Mouse (Mus musculus): Measurements from ENCODE around the gene Defb22. TPM values are rescaled to one million over a fixed set of nuclear protein-coding genes. Genes with fewer than 3 reads are reported as not detected.
A peak's percentile ranks its signal among the peaks of the same experiment; 100 is the strongest.

The Defb22 gene
- not detected in 2 replicates for polyA plus RNA-seq (2014; fragmentation: Nextera tagmentation; extraction: Ambion mirVana)

DNA sequence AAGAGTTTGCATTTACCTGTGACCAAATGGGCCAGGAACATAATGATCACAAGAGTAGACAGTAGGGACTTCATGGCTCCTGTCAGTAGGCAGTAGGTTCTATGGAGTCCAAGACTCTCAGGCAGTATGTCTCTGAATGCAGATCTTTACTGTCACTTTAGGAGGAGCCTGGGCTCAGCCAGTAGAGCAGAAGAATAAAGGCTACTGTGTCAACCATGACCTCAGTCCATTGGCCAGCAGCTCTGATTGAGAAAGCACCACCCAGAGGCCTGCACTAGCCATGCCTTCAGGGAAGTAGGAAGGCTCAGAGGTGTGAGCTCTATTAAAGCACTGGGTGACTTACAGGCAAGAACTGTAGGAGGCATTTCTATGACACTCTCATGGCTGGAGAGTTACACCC is at the start of gene Defb22:
Gene Defb22, minus strand, starts transcription at position 101 of the 400 bp plus-strand sequence.
- no peak within 1 kb of the TSS for H3K27ac ChIP-seq (replicated peaks; ENCODE audit: low read depth, low read length)
- no peak within 1 kb of the TSS for H3K9ac ChIP-seq (ENCODE audit: low read depth, low read length)
- no peak within 1 kb of the TSS for H3K4me2 ChIP-seq (ENCODE audit: low read depth, low read length)
- ATAC-seq (ENCODE audit: low read depth) (no peak), DNase-seq (ENCODE audit: low spot score) (no peak)
- H3K27me3 ChIP-seq (replicated peaks; ENCODE audit: control insufficient read depth, insufficient read depth, low read length) = no peaks in the 10 kb centered on the region
- no peaks in the 10 kb centered on the region for H3K9me3 ChIP-seq (ENCODE audit: control insufficient read depth, low read length)
- no peak within 1 kb of the TSS for H3K4me3 ChIP-seq (ENCODE audit: low read depth, low read length)
- no peaks in the 10 kb centered on the region for H3K36me3 ChIP-seq (ENCODE audit: control insufficient read depth, insufficient read depth, low read length)
- H3K4me1 ChIP-seq (ENCODE audit: control insufficient read depth, insufficient read depth, low read length) = no peaks in the 10 kb centered on the region

DNA sequence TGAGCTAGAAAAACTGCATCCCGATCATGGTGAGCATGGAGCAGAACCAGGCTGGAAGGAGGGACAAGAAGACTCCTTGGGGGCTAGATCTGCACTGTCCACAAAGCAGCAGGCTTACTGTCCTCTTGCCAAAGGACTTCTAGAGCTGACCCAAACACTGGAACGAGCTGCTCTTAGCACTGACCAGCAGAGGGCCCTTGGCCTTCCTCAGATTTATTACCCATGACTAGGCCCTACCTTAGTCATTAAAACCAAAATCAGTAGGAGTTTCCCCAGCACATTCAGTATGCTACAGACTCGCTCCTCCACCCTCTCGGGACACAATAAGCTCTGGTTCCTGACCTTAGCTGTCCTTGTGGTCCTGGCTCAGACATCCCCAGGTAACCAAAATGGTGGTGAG is 28.0 kb upstream of the Defb22 start, which contains the start of gene Defb28:
Gene Defb28, plus strand, starts transcription at position 275 of the 400 bp plus-strand sequence.
- Histone ChIP-seq H3K36me3 (ENCODE audit: control insufficient read depth, insufficient read depth, low read length) (no peaks in the 10 kb centered on the region), H3K27me3 (replicated peaks; ENCODE audit: control insufficient read depth, insufficient read depth, low read length) (no peaks in the 10 kb centered on the region), H3K9ac (ENCODE audit: low read depth, low read length) (no peak within 1 kb of the TSS), H3K27ac (replicated peaks; ENCODE audit: low read depth, low read length) (no peak within 1 kb of the TSS), H3K4me1 (ENCODE audit: control insufficient read depth, insufficient read depth, low read length) (no peaks in the 10 kb centered on the region), H3K4me3 (ENCODE audit: low read depth, low read length) (no peak within 1 kb of the TSS), H3K4me2 (ENCODE audit: low read depth, low read length) (no peak within 1 kb of the TSS), H3K9me3 (ENCODE audit: control insufficient read depth, low read length) (no peaks in the 10 kb centered on the region)
- no peak for DNase-seq (ENCODE audit: low spot score)
- ATAC-seq (ENCODE audit: low read depth) = no peak
- WGBS = 76% methylated on average over 4 of the region's 4 CpGs

DNA sequence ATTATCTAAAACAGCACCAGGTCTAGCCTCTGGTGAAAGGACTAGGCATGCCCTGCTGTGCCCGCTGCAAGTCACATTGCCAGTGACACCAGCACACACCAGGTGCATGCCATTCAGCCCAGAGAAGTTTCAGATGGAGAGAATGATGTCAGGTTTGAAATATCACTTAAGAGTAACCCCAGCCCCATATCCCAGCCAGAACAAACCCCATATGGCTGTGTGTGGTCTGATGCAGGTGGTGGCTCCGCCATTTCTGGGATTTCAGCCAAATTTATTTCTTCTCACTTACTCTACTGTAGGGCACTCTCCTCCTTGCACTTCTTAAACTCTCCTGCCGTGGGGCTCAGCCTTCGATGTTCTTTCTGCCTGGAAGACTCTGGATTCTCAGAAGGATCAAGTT is 26.1 kb upstream of the Defb22 start:
- Histone ChIP-seq H3K27ac (replicated peaks; ENCODE audit: low read depth, low read length) (no peak overlapping the region), H3K4me2 (ENCODE audit: low read depth, low read length) (no peak overlapping the region), H3K4me1 (ENCODE audit: control insufficient read depth, insufficient read depth, low read length) (no peaks in the 10 kb centered on the region), H3K9ac (ENCODE audit: low read depth, low read length) (no peak overlapping the region), H3K27me3 (replicated peaks; ENCODE audit: control insufficient read depth, insufficient read depth, low read length) (no peaks in the 10 kb centered on the region), H3K36me3 (ENCODE audit: control insufficient read depth, insufficient read depth, low read length) (no peaks in the 10 kb centered on the region), H3K4me3 (ENCODE audit: low read depth, low read length) (no peak overlapping the region), H3K9me3 (ENCODE audit: control insufficient read depth, low read length) (no peaks in the 10 kb centered on the region)
- DNase-seq (ENCODE audit: low spot score) = peak; percentile 12
- WGBS = 57% methylated on average over 4 of the region's 4 CpGs
- ATAC-seq (ENCODE audit: low read depth) = no peak

DNA sequence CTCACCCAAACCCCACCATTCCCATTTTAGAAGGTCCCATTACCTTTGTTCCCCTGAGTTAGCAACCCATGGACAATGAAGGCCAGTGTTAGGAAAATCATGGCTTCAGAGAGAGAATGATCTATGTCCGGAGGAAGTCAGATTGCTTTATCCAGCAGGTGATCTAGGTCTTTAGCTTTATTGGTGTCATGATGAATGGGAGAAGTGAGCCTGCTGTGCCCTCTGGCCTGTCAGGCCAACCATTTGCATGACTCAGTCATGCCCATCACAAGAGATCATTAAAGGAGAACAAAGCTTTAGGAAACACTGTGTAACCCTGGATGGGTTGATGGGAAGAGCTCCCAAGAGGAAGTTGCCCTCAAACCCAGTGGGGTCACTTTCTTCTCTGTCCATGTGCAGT is 21.7 kb upstream of the Defb22 start, which contains the start of gene Defb26:
Gene Defb26, minus strand, starts transcription at position 101 of the 400 bp plus-strand sequence.
- ATAC-seq (ENCODE audit: low read depth) (no peak), DNase-seq (ENCODE audit: low spot score) (no peak)
- 91% methylated on average over 1 of the region's 1 CpGs for WGBS
- H3K9ac ChIP-seq (ENCODE audit: low read depth, low read length) = no peak within 1 kb of the TSS
- H3K27ac ChIP-seq (replicated peaks; ENCODE audit: low read depth, low read length) = no peak within 1 kb of the TSS
- no peaks in the 10 kb centered on the region for H3K9me3 ChIP-seq (ENCODE audit: control insufficient read depth, low read length)
- no peaks in the 10 kb centered on the region for H3K36me3 ChIP-seq (ENCODE audit: control insufficient read depth, insufficient read depth, low read length)
- no peak within 1 kb of the TSS for H3K4me2 ChIP-seq (ENCODE audit: low read depth, low read length)
- no peaks in the 10 kb centered on the region for H3K27me3 ChIP-seq (replicated peaks; ENCODE audit: control insufficient read depth, insufficient read depth, low read length)
- H3K4me3 ChIP-seq (ENCODE audit: low read depth, low read length) = no peak within 1 kb of the TSS
- no peaks in the 10 kb centered on the region for H3K4me1 ChIP-seq (ENCODE audit: control insufficient read depth, insufficient read depth, low read length)

DNA sequence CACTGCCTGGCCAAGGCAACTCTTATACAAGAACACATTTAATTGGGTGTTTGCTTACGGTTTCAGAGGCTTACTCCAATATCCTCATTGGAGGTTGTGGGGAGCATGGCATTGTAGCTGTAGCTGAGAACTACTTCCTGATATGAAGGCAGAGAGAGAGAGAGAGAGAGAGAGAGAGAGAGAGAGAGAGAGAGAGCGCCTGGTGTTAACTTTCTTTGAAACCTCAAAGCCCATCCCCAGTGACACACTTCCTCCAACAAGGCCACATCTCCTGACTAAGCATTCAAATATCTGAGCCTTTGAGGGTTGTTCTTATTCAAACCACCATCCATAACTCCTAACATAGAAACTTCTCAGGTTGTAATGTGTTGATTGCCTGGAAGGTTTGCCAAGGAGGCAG is 14.0 kb upstream of the Defb22 start:
- no peaks in the 10 kb centered on the region for H3K9me3 ChIP-seq (ENCODE audit: control insufficient read depth, low read length)
- H3K4me1 ChIP-seq (ENCODE audit: control insufficient read depth, insufficient read depth, low read length) = no peaks in the 10 kb centered on the region
- no peaks in the 10 kb centered on the region for H3K36me3 ChIP-seq (ENCODE audit: control insufficient read depth, insufficient read depth, low read length)
- WGBS = 90% methylated on average over 2 of the region's 2 CpGs
- no peaks in the 10 kb centered on the region for H3K27me3 ChIP-seq (replicated peaks; ENCODE audit: control insufficient read depth, insufficient read depth, low read length)
- H3K4me2 ChIP-seq (ENCODE audit: low read depth, low read length) = no peak overlapping the region
- no peak for DNase-seq (ENCODE audit: low spot score)
- H3K27ac ChIP-seq (replicated peaks; ENCODE audit: low read depth, low read length) = no peak overlapping the region
- no peak for ATAC-seq (ENCODE audit: low read depth)
- H3K4me3 ChIP-seq (ENCODE audit: low read depth, low read length) = no peak overlapping the region
- no peak overlapping the region for H3K9ac ChIP-seq (ENCODE audit: low read depth, low read length)

DNA sequence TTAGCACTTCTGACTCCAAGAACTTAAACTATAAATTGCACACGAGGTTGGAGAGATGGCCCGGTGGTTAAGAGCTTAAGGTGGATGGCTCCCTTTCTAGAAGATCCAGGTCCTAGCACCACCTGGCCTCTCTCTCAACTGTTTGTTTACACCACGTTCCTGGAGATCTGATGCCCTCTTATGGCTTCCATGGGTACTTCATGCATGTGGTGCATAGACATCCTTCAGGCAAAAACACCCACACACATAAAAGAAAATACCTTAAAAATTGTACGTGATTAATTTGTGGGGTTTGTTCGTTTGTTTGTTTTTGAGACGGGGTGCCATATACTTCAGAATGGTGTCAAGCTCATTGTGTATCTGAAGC is 10.9 kb upstream of the Defb22 start:
- no peak for ATAC-seq (ENCODE audit: low read depth)
- no peaks in the 10 kb centered on the region for H3K4me1 ChIP-seq (ENCODE audit: control insufficient read depth, insufficient read depth, low read length)
- no peak overlapping the region for H3K27ac ChIP-seq (replicated peaks; ENCODE audit: low read depth, low read length)
- DNase-seq (ENCODE audit: low spot score) = no peak
- H3K4me3 ChIP-seq (ENCODE audit: low read depth, low read length) = no peak overlapping the region
- 72% methylated on average over 6 of the region's 6 CpGs for WGBS
- H3K9ac ChIP-seq (ENCODE audit: low read depth, low read length) = no peak overlapping the region
- H3K9me3 ChIP-seq (ENCODE audit: control insufficient read depth, low read length) = no peaks in the 10 kb centered on the region
- H3K27me3 ChIP-seq (replicated peaks; ENCODE audit: control insufficient read depth, insufficient read depth, low read length) = no peaks in the 10 kb centered on the region
- H3K4me2 ChIP-seq (ENCODE audit: low read depth, low read length) = no peak overlapping the region
- H3K36me3 ChIP-seq (ENCODE audit: control insufficient read depth, insufficient read depth, low read length) = no peaks in the 10 kb centered on the region

DNA sequence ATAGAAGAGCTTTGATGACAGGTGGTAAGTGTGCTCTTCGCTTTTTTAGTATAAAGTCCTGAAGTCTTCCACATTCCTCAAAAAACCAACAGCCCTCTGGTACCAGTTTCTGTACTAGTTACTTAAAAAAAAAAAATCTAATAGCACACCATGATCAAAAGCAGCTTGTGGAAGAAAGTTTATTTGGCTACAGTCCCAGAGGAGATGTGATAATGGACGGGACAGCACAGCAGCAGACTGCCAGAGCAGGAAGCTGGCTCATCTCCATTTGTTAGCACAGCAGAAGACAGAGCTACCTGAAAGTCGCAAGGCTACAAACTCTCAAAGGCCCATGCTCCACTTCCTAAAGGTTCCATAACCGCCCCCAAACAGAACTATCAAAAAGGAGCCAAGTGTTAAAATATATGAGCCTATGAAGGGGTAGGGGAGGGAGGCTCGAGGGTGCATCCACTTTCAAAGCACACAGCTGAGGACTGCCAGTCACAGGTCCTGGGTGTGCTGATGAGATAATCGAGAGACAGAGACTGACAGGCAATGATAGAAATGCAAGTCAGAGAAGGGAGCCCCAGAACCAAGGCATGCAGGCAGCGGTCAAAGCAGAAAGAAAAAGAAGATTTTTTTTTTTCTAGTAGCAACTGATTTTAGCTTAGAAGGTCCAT is 10.4 kb upstream of the Defb22 start:
- no peak overlapping the region for H3K4me2 ChIP-seq (ENCODE audit: low read depth, low read length)
- H3K4me3 ChIP-seq (ENCODE audit: low read depth, low read length) = no peak overlapping the region
- DNase-seq (ENCODE audit: low spot score) (peak; percentile 7), ATAC-seq (ENCODE audit: low read depth) (no peak)
- 55% methylated on average over 7 of the region's 7 CpGs for WGBS
- H3K9me3 ChIP-seq (ENCODE audit: control insufficient read depth, low read length) = no peaks in the 10 kb centered on the region
- no peak overlapping the region for H3K9ac ChIP-seq (ENCODE audit: low read depth, low read length)
- H3K4me1 ChIP-seq (ENCODE audit: control insufficient read depth, insufficient read depth, low read length) = no peaks in the 10 kb centered on the region
- H3K27me3 ChIP-seq (replicated peaks; ENCODE audit: control insufficient read depth, insufficient read depth, low read length) = no peaks in the 10 kb centered on the region
- H3K27ac ChIP-seq (replicated peaks; ENCODE audit: low read depth, low read length) = no peak overlapping the region
- H3K36me3 ChIP-seq (ENCODE audit: control insufficient read depth, insufficient read depth, low read length) = no peaks in the 10 kb centered on the region

DNA sequence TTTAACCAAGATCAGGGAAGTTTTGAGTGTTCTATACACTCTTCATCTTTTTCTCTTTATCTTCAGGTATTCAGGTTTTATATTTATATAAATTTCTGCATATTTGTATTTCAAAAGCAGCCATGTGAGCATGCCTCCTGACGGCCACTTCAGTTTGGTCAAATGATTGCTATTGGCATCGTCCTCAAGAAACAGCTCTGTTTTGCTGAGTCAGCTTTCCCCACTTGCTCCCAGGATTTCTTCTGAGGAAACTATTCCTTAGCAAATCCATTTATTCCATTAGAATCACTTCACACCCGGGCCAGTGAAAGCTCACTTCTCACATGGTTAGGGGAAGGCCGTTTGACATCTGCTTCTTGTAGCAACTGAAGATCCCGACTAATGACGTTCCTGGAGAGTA is 8.1 kb upstream of the Defb22 start:
- DNase-seq (ENCODE audit: low spot score) = no peak
- H3K27me3 ChIP-seq (replicated peaks; ENCODE audit: control insufficient read depth, insufficient read depth, low read length) = no peaks in the 10 kb centered on the region
- no peak overlapping the region for H3K4me2 ChIP-seq (ENCODE audit: low read depth, low read length)
- H3K4me1 ChIP-seq (ENCODE audit: control insufficient read depth, insufficient read depth, low read length) = no peaks in the 10 kb centered on the region
- H3K9ac ChIP-seq (ENCODE audit: low read depth, low read length) = no peak overlapping the region
- H3K4me3 ChIP-seq (ENCODE audit: low read depth, low read length) = no peak overlapping the region
- WGBS = 69% methylated on average over 6 of the region's 6 CpGs
- no peaks in the 10 kb centered on the region for H3K9me3 ChIP-seq (ENCODE audit: control insufficient read depth, low read length)
- H3K27ac ChIP-seq (replicated peaks; ENCODE audit: low read depth, low read length) = no peak overlapping the region
- no peak for ATAC-seq (ENCODE audit: low read depth)
- no peaks in the 10 kb centered on the region for H3K36me3 ChIP-seq (ENCODE audit: control insufficient read depth, insufficient read depth, low read length)

DNA sequence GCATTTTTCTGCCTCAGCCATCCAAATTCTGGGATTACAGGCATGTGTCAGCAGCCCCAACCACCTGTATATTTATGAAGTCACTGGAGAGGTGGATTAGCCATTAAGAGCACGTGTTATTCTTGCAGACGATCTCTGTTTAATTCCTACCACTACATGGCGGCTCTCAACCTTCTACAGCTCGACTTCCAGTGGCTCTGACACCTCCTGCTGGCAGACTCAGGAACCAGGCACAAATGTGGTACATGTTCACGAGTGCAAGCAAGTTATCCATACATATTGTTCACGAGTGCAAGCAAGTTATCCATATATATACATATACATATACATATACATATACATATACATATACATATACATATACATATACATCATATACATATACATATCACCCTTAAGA is 3.2 kb upstream of the Defb22 start:
- Histone ChIP-seq H3K27ac (replicated peaks; ENCODE audit: low read depth, low read length) (no peak overlapping the region), H3K27me3 (replicated peaks; ENCODE audit: control insufficient read depth, insufficient read depth, low read length) (no peaks in the 10 kb centered on the region), H3K9me3 (ENCODE audit: control insufficient read depth, low read length) (no peaks in the 10 kb centered on the region), H3K4me1 (ENCODE audit: control insufficient read depth, insufficient read depth, low read length) (no peaks in the 10 kb centered on the region), H3K36me3 (ENCODE audit: control insufficient read depth, insufficient read depth, low read length) (no peaks in the 10 kb centered on the region), H3K9ac (ENCODE audit: low read depth, low read length) (no peak overlapping the region), H3K4me2 (ENCODE audit: low read depth, low read length) (no peak overlapping the region), H3K4me3 (ENCODE audit: low read depth, low read length) (no peak overlapping the region)
- ATAC-seq (ENCODE audit: low read depth) (no peak), DNase-seq (ENCODE audit: low spot score) (no peak)
- 80% methylated on average over 6 of the region's 6 CpGs for WGBS

All from embryonic facial prominence, embryonic 14.5 days (tissue).